Mouse (Mus musculus): ENCODE data around the gene Hps5.

- no peak for TF ChIP-seq CTCF (IDR thresholded peaks at IDR 0.05; ENCODE audit: low read depth)
- no peak for TF ChIP-seq EP300 (IDR thresholded peaks at IDR 0.05; ENCODE audit: low read depth)
Measured at GRCm38 (mm10) chr7:46720460-46720859, 75.4 kb downstream of the Hps5 start.

All from heart, postnatal 0 days (tissue).